Mouse (Mus musculus): ENCODE measurements around the gene Hpse2.

GRCm38 (mm10) chr19:43420506-43420905 lies 32.4 kb upstream of the Hpse2 start:
- TF ChIP-seq GATA1 (IDR thresholded peaks at IDR 0.05; ENCODE audit: low read length) (no peak), TAL1 (IDR thresholded peaks at IDR 0.05; ENCODE audit: low read length) (no peak)
